Mouse (Mus musculus) olfactory bulb, adult 2 months (tissue): ENCODE measurements around the gene Arhgdia. TPM values are rescaled to one million over a fixed set of nuclear protein-coding genes. Genes with fewer than 3 reads are reported as not detected.

Experiments
- H3K27ac ChIP-seq: fragments of 200-500 bp; 2 replicates; pipeline ENCODE4 v1.5.1; 2012; ENCODE audit warnings: low read depth, low read length; ENCODE audit not compliant: insufficient read depth
- H3K4me1 ChIP-seq: fragments of 200-500 bp; 2 replicates; pipeline ENCODE4 v1.6.1; 2012; ENCODE audit warnings: low read length; ENCODE audit not compliant: control insufficient read depth, insufficient read depth
- H3K4me3 ChIP-seq: fragments of 200-500 bp; 2 replicates; pipeline ENCODE4 v1.5.1; 2012; ENCODE audit warnings: mild to moderate bottlenecking, low read depth, low read length, moderate library complexity; ENCODE audit not compliant: insufficient read depth
- CTCF ChIP-seq: fragments of 200-500 bp; IDR thresholded peaks from 2 replicates; pipeline ENCODE4 v1.5.1; 2012; ENCODE audit warnings: low read depth, mild to moderate bottlenecking, low read length, moderate library complexity; ENCODE audit not compliant: insufficient read depth
- POLR2A ChIP-seq: fragments of 200-500 bp; IDR thresholded peaks from 2 replicates; pipeline ENCODE4 v1.6.1; 2012; ENCODE audit warnings: mild to moderate bottlenecking, low read depth, low read length, moderate library complexity; ENCODE audit not compliant: insufficient read depth
- WGBS: fragments of 180-500 bp; shearing (Covaris S2); methylation state at CpG from one replicate; pipeline ENCODE4 v1.1.7; 2018; 5-methylcytosine and 5-hydroxymethylcytosine counted together
- polyA plus RNA-seq: library from polyadenylated mRNA; stranded (reverse); fragments of >200 nt; gene quantifications from 2 replicates; pipeline ENCODE4 v1.2.4, GENCODE M21; 2012; ENCODE audit warnings: low replicate concordance; ENCODE audit not compliant: missing spikeins, insufficient read depth, insufficient read length

Gene Arhgdia
- polyA plus RNA-seq, 1 experiment: 143 TPM

GRCm38 (mm10) chr11:120582268-120582981, 1.0 kb upstream of the Arhgdia start:
- peaks cover 20% of the 10 kb centered on the region for H3K4me1 ChIP-seq
- peak overlapping the region; percentile 71 for H3K4me3 ChIP-seq
- TF ChIP-seq CTCF (no peak), POLR2A (no peak)
- peak overlapping the region; percentile 85 for H3K27ac ChIP-seq
- WGBS: 67% methylated on average over 8 of the region's 8 CpGs

GRCm38 (mm10) chr11:120580871-120581331, 523 bp downstream of the Arhgdia start:
- Histone ChIP-seq H3K4me3 (peak overlapping the region; percentile 71), H3K27ac (no peak overlapping the region), H3K4me1 (peaks cover 20% of the 10 kb centered on the region)
- no peak for TF ChIP-seq POLR2A
- 0 out of 2 replicates have a peak, but pooled peaks have one; percentile 8 for TF ChIP-seq CTCF
- 6% methylated on average over 39 of the region's 44 CpGs for WGBS

- WGBS: 50% methylated on average over 7 of the region's 7 CpGs
- no peak overlapping the region for H3K27ac ChIP-seq
- H3K4me3 ChIP-seq: peak overlapping the region; percentile 71
- peaks cover 20% of the 10 kb centered on the region for H3K4me1 ChIP-seq
- TF ChIP-seq CTCF (no peak), POLR2A (no peak)
Observed at GRCm38 (mm10) chr11:120580190-120580589, 1.2 kb downstream of the Arhgdia start.

GRCm38 (mm10) chr11:120579316-120580107, 1.9 kb downstream of the Arhgdia start:
- TF ChIP-seq POLR2A: no peak
- peak; percentile 86; the same call in 1 of the 2 replicates for TF ChIP-seq CTCF
- Histone ChIP-seq H3K27ac (no peak overlapping the region), H3K4me1 (peaks cover 20% of the 10 kb centered on the region), H3K4me3 (peak overlapping the region; percentile 71)
- WGBS: 63% methylated on average over 15 of the region's 15 CpGs

- 88% methylated on average over 11 of the region's 11 CpGs for WGBS
- TF ChIP-seq POLR2A (no peak), CTCF (no peak)
- H3K27ac ChIP-seq: no peak overlapping the region
- peaks cover 20% of the 10 kb centered on the region for H3K4me1 ChIP-seq
- H3K4me3 ChIP-seq: no peak overlapping the region
Observed at GRCm38 (mm10) chr11:120578694-120579243, 2.7 kb downstream of the Arhgdia start.

GRCm38 (mm10) chr11:120578024-120578693, 3.3 kb downstream of the Arhgdia start:
- Histone ChIP-seq H3K27ac (no peak overlapping the region), H3K4me3 (no peak overlapping the region), H3K4me1 (peaks cover 20% of the 10 kb centered on the region)
- 75% methylated on average over 10 of the region's 10 CpGs for WGBS
- TF ChIP-seq POLR2A: no peak
- no peak for TF ChIP-seq CTCF

GRCm38 (mm10) chr11:120577211-120578023, 4.0 kb downstream of the Arhgdia start:
- WGBS: 77% methylated on average over 7 of the region's 7 CpGs
- no peak for TF ChIP-seq CTCF
- TF ChIP-seq POLR2A: no peak

More at GRCm38 (mm10) chr11:120577211-120578023, 4.0 kb downstream of the Arhgdia start:
- peaks cover 20% of the 10 kb centered on the region for H3K4me1 ChIP-seq
- H3K27ac ChIP-seq: no peak overlapping the region
- H3K4me3 ChIP-seq: no peak overlapping the region
